Mouse (Mus musculus) heart, postnatal 0 days (tissue): ENCODE data around the gene Lmod2. TPM values are rescaled to one million over a fixed set of nuclear protein-coding genes. Genes with fewer than 3 reads are reported as not detected.

ENCODE experiments used
- ATAC-seq: fragments of 200-750 bp; cut with Nextera tagmentation; 2 replicates; pipeline ENCODE4 v1.8.0; 2017; ENCODE audit warnings: low read depth, moderate number of reproducible peaks, moderate library complexity; ENCODE audit not compliant: insufficient read depth
- DNase-seq: peaks from one replicate; pipeline ENCODE4 v3.0.0-alpha.2; 2016; ENCODE audit warnings: low spot score
- H3K27ac ChIP-seq: fragments of 300-500 bp; sonication (generic); 2 replicates; pipeline ENCODE4 v1.5.1; 2014; ENCODE audit warnings: low read depth, mild to moderate bottlenecking
- H3K27me3 ChIP-seq: fragments of 300-500 bp; sonication (generic); 2 replicates; pipeline ENCODE4 v1.6.1; 2014; ENCODE audit warnings: low read length, mixed read lengths; ENCODE audit not compliant: control insufficient read depth, insufficient read depth
- H3K36me3 ChIP-seq: fragments of 300-500 bp; sonication (generic); replicated peaks from 2 replicates; pipeline ENCODE4 v1.6.1; 2014; ENCODE audit warnings: low read length, mixed read lengths; ENCODE audit not compliant: control insufficient read depth, insufficient read depth
- H3K4me1 ChIP-seq: fragments of 300-500 bp; sonication (generic); 2 replicates; pipeline ENCODE4 v1.6.1; 2014; ENCODE audit warnings: antibody characterized with exemption; ENCODE audit not compliant: control insufficient read depth, insufficient read depth
- H3K4me2 ChIP-seq: fragments of 300-500 bp; sonication (generic); 2 replicates; pipeline ENCODE4 v1.6.1; 2014; ENCODE audit warnings: low read depth, mild to moderate bottlenecking, low read length, moderate library complexity
- H3K4me3 ChIP-seq: fragments of 300-500 bp; sonication (generic); 2 replicates; pipeline ENCODE4 v1.5.1; 2014; ENCODE audit warnings: low read depth, low read length
- H3K9ac ChIP-seq: fragments of 300-500 bp; sonication (generic); replicated peaks from 2 replicates; pipeline ENCODE4 v1.6.1; 2014; ENCODE audit warnings: low read depth, low read length, mixed read lengths
- H3K9me3 ChIP-seq: fragments of 300-500 bp; sonication (generic); replicated peaks from 2 replicates; pipeline ENCODE4 v1.6.1; 2016; ENCODE audit warnings: low read length; ENCODE audit not compliant: control insufficient read depth
- CTCF ChIP-seq: IDR thresholded peaks from 2 replicates; pipeline ENCODE4 v1.5.1; 2016; ENCODE audit warnings: antibody characterized with exemption, control low read depth, low read depth
- EP300 ChIP-seq: IDR thresholded peaks from 2 replicates; pipeline ENCODE4 v1.6.1; 2016; ENCODE audit warnings: antibody characterized with exemption, low read depth
- whole genome bisulfite sequencing: fragments of 180-500 bp; shearing (Covaris S2); extraction: QIAGEN DNeasy Blood & Tissue Kit; methylation state at CpG from one replicate; pipeline ENCODE4 v1.1.7; 2014; 5-methylcytosine and 5-hydroxymethylcytosine counted together
- polyA plus RNA-seq: library from polyadenylated mRNA; unstranded; fragments of >200 nt; fragmentation: Nextera tagmentation; extraction: Ambion mirVana; gene quantifications from 2 replicates; pipeline ENCODE4 v1.2.1, GENCODE M21; 2015
- total RNA-seq: library from RNA; depleted of rRNA; stranded (reverse); fragments of >200 nt; gene quantifications from 2 replicates; pipeline ENCODE4 v1.2.3, GENCODE M21; 2014; ENCODE audit warnings: low replicate concordance

The Lmod2 gene
- total and polyA plus RNA-seq, 2 experiments from 2014 or later = 51.9 to 70.3 TPM

- Histone ChIP-seq H3K9me3 (no peaks in the 10 kb centered on the region), H3K4me1 (peaks cover 18% of the 10 kb centered on the region; the same call in 1 of the 2 replicates), H3K9ac (peak overlapping the region; percentile 90), H3K27ac (peak overlapping the region; percentile 97), H3K36me3 (peaks cover 34% of the 10 kb centered on the region), H3K4me3 (peak overlapping the region; percentile 59), H3K4me2 (peak overlapping the region; percentile 66), H3K27me3 (no peaks in the 10 kb centered on the region)
- 48% methylated on average over 4 of the region's 4 CpGs for WGBS
- DNase-seq (no peak), ATAC-seq (no peak)
- TF ChIP-seq CTCF = no peak
- no peak for TF ChIP-seq EP300
These were observed 3.2 kb downstream of the Lmod2 start for GRCm38 (mm10) chr6:24600726-24601125.

- Histone ChIP-seq H3K4me3 (peak overlapping the region; percentile 59), H3K36me3 (peaks cover 43% of the 10 kb centered on the region), H3K27me3 (no peaks in the 10 kb centered on the region), H3K9me3 (no peaks in the 10 kb centered on the region), H3K9ac (peak overlapping the region; percentile 90; the same call in 1 of the 2 replicates), H3K4me1 (peaks cover 18% of the 10 kb centered on the region), H3K27ac (peak overlapping the region; percentile 97), H3K4me2 (peak overlapping the region; percentile 66)
- 7% methylated on average over 1 of the region's 1 CpGs for whole genome bisulfite sequencing
- no peak for TF ChIP-seq CTCF
- no peak for TF ChIP-seq EP300
- ATAC-seq = no peak
- no peak for DNase-seq
These were observed 4.1 kb downstream of the Lmod2 start for GRCm38 (mm10) chr6:24601668-24602067.

- no peaks in the 10 kb centered on the region for H3K27me3 ChIP-seq
- peak overlapping the region; percentile 97 for H3K27ac ChIP-seq
- H3K4me3 ChIP-seq = peak overlapping the region; percentile 59
- no peak overlapping the region; the same call in 1 of the 2 replicates for H3K9ac ChIP-seq
- peaks cover 18% of the 10 kb centered on the region for H3K4me1 ChIP-seq
- DNase-seq (no peak), ATAC-seq (no peak)
- TF ChIP-seq CTCF (no peak), EP300 (no peak)
- H3K36me3 ChIP-seq = peaks cover 50% of the 10 kb centered on the region
- peak overlapping the region; percentile 66 for H3K4me2 ChIP-seq
- WGBS = 51% methylated on average over 3 of the region's 3 CpGs
- H3K9me3 ChIP-seq = no peaks in the 10 kb centered on the region
These were observed 4.8 kb downstream of the Lmod2 start for GRCm38 (mm10) chr6:24602351-24602750.

- no peak for ATAC-seq
- H3K4me1 ChIP-seq = peaks cover 18% of the 10 kb centered on the region
- WGBS = 76% methylated on average over 5 of the region's 5 CpGs
- no peaks in the 10 kb centered on the region for H3K27me3 ChIP-seq
- peaks cover 56% of the 10 kb centered on the region for H3K36me3 ChIP-seq
- H3K9me3 ChIP-seq = no peaks in the 10 kb centered on the region
- TF ChIP-seq CTCF (no peak), EP300 (no peak)
- no peak overlapping the region for H3K9ac ChIP-seq
- H3K4me3 ChIP-seq = no peak overlapping the region
- DNase-seq = no peak
- no peak overlapping the region for H3K4me2 ChIP-seq
- H3K27ac ChIP-seq = 0 out of 2 replicates have a peak overlapping the region, but pooled peaks have one; percentile 97
These were observed 5.4 kb downstream of the Lmod2 start for GRCm38 (mm10) chr6:24602993-24603392.

- no peak overlapping the region for H3K4me3 ChIP-seq
- peaks cover 18% of the 10 kb centered on the region for H3K4me1 ChIP-seq
- WGBS = 95% methylated on average over 7 of the region's 7 CpGs
These were observed 6.7 kb downstream of the Lmod2 start for GRCm38 (mm10) chr6:24604289-24604688.

GRCm38 (mm10) chr6:24605631-24606030 is 8.1 kb downstream of the Lmod2 start:
- H3K9ac ChIP-seq = no peak overlapping the region
- no peaks in the 10 kb centered on the region for H3K27me3 ChIP-seq
- H3K27ac ChIP-seq = no peak overlapping the region
- WGBS = 84% methylated on average over 8 of the region's 8 CpGs
- H3K4me2 ChIP-seq = no peak overlapping the region
- peaks cover 57% of the 10 kb centered on the region for H3K36me3 ChIP-seq
- TF ChIP-seq EP300 (no peak), CTCF (no peak)
- H3K4me3 ChIP-seq = no peak overlapping the region
- DNase-seq = no peak
- H3K9me3 ChIP-seq = no peaks in the 10 kb centered on the region
- H3K4me1 ChIP-seq = peaks cover 14% of the 10 kb centered on the region
- no peak for ATAC-seq

More at GRCm38 (mm10) chr6:24604289-24604688, 6.7 kb downstream of the Lmod2 start:
- TF ChIP-seq EP300 (no peak), CTCF (no peak)
- no peaks in the 10 kb centered on the region for H3K9me3 ChIP-seq
- no peak overlapping the region for H3K9ac ChIP-seq
- no peaks in the 10 kb centered on the region for H3K27me3 ChIP-seq
- H3K4me2 ChIP-seq = no peak overlapping the region
- DNase-seq = no peak
- H3K36me3 ChIP-seq = peaks cover 56% of the 10 kb centered on the region
- ATAC-seq = no peak
- no peak overlapping the region for H3K27ac ChIP-seq
